Mouse (Mus musculus): Measurements from ENCODE around the gene Nat14. TPM values are rescaled to one million over a fixed set of nuclear protein-coding genes. Genes with fewer than 3 reads are reported as not detected.
A peak's percentile ranks its signal among the peaks of the same experiment; 100 is the strongest.

Nat14 gene
- polyA plus RNA-seq, 1 experiment from 2014 or later: 13.7 TPM

DNA sequence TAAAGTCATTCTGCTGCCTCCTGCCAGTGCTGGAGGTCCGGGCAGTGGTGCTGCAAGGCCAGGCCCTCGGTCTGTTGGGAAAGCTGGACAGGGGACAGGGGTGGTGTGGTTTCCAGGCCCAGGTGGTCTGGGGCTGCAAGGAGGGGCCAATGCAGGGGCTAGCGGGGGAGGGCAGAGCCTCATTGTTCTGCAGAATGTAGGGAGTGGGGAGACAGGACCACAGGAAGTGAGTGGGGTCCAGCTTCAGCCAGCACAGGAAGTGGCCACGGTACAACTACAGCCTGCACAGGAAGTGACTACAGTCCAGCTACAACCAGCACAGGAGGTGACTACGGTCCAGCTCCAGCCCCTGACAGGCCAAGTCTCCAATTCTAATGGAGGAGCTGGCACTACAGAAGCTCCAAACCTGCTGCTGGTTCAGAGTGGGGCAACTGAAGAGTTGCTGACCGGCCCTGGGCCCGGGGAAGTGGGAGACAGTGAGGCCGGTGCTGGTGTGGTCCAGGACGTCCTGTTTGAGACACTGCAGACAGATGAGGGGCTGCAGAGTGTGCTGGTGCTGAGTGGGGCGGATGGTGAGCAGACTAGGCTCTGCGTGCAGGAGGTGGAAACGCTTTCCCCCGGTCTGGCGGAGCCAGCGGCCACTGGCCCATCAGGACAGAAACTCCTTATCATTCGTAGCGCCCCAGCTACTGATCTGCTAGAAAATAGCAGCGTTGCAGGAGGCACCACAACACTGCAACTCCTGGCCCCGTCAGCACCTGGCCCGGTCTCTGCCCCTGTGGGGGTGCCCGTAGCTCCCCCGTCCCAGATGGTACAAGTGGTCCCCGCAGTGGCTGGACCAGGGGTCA is 628 bp upstream of the Nat14 start:
- 70% methylated on average over 23 of the region's 23 CpGs for WGBS
- Histone ChIP-seq H3K9ac (peak overlapping the region; percentile 17), H3K4me1 (peaks cover 67% of the 10 kb centered on the region), H3K36me3 (peaks cover 39% of the 10 kb centered on the region), H3K4me3 (0 out of 2 replicates have a peak overlapping the region, but pooled peaks have one; percentile 1), H3K27me3 (replicated peaks) (no peaks in the 10 kb centered on the region), H3K27ac (peak overlapping the region; percentile 95; the same call in 1 of the 2 replicates), H3K9me3 (no peaks in the 10 kb centered on the region), H3K4me2 (replicated peaks) (peak overlapping the region; percentile 83)
- ATAC-seq (ENCODE audit: low FRiP score, low read depth): no peak

DNA sequence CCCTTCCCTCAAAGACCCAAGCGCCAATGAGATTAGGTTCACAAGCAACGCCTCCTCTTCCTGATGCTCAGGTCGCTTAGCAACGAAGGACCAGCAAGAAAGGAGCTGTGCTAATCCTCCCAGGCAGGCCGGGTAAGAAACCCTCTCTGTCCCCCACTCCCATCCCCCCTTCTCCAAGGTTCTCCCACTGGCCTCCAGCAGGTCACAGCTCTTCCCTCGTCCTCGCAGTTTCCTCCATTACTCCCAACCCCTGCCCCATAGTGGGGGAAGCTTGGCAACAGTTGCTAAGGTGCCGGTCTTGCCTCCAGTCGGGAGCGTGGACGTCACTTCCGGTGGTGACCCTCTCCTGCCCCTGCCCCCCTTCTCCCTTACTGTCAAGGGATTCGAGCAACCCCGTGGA is 680 bp downstream of the Nat14 start:
- under 1% methylated on average over 14 of the region's 14 CpGs for WGBS
- ATAC-seq (ENCODE audit: low FRiP score, low read depth): peak; percentile 80
- Histone ChIP-seq H3K27ac (peak overlapping the region; percentile 95), H3K36me3 (peaks cover 38% of the 10 kb centered on the region), H3K4me1 (peaks cover 69% of the 10 kb centered on the region), H3K9me3 (no peaks in the 10 kb centered on the region), H3K4me2 (replicated peaks) (peak overlapping the region; percentile 83), H3K4me3 (peak overlapping the region; percentile 38), H3K27me3 (replicated peaks) (no peaks in the 10 kb centered on the region), H3K9ac (peak overlapping the region; percentile 56)

DNA sequence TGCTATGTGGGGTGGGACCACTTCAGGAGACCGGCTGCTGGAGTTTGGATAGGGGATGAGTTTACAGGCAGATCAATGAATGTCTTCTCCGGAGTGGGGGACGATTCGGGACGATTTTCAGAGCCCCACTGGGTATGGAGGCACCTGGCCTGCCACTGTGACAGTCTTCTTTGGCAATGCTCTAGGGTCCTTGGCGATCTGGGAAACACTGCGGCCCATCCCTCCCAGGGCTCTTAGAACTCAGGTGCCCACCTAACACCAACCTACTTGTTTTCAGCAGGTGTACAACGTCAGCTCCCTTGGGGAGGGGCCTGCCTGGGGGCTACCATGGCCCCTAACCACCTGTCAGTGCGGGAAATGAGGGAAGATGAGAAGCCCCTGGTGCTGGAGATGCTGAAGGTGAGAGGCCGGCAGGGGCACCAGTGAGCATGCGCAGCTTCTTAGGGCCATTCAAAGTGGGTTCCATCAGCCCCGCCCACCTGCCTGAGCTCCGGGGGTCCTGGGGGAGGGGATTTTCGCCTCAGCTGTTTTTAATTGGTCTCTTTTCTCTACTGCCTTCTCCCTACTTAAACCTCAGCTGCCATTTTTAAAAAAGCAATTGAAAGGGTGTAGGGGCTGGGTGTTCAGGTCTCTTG is 1.2 kb downstream of the Nat14 start:
- under 1% methylated on average over 14 of the region's 14 CpGs for WGBS

DNA sequence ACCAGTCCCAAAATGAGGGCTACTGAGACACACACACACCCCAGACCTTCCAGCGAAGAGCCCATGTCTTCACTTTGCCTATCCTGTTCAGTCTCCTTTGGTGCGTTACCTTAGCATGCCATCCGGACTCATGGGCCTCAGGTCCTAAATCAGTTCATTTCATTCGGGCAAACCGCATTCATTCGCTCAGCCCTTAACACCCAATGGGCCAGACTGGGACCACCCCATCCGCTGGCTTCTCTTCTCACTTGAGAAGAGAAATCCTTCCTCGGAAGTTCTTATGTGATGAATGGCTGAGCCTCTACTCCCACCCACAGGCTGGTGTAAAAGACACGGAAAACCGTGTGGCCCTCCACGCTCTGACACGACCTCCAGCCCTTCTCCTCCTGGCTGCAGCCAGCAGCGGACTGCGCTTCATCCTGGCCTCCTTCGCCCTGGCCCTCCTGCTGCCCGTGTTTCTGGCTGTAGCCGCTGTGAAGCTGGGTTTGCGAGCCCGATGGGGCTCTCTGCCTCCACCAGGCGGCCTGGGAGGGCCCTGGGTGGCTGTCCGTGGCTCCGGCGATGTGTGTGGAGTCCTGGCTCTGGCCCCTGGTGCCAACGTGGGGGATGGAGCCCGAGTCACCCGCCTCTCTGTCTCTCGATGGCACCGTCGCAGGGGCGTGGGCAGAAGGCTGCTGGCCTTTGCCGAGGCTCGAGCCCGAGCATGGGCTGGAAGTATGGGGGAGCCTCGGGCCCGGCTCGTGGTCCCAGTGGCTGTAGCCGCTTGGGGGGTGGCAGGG is 1.9 kb downstream of the Nat14 start:
- no peak for ATAC-seq (ENCODE audit: low FRiP score, low read depth)
- H3K9me3 ChIP-seq: no peaks in the 10 kb centered on the region
- WGBS: 3% methylated on average over 37 of the region's 37 CpGs
- peak overlapping the region; percentile 82 for H3K27ac ChIP-seq
- H3K4me1 ChIP-seq: peaks cover 72% of the 10 kb centered on the region
- H3K9ac ChIP-seq: peak overlapping the region; percentile 65
- peak overlapping the region; percentile 38 for H3K4me3 ChIP-seq
- H3K27me3 ChIP-seq (replicated peaks): no peaks in the 10 kb centered on the region
- peak overlapping the region; percentile 83 for H3K4me2 ChIP-seq (replicated peaks)
- peaks cover 26% of the 10 kb centered on the region for H3K36me3 ChIP-seq

More for the DNA sequence above, 1.2 kb downstream of the Nat14 start:
- Histone ChIP-seq H3K4me1 (peaks cover 69% of the 10 kb centered on the region), H3K9me3 (no peaks in the 10 kb centered on the region), H3K4me2 (replicated peaks) (peak overlapping the region; percentile 83), H3K27ac (peak overlapping the region; percentile 95), H3K27me3 (replicated peaks) (no peaks in the 10 kb centered on the region), H3K9ac (peak overlapping the region; percentile 56), H3K4me3 (peak overlapping the region; percentile 38), H3K36me3 (peaks cover 32% of the 10 kb centered on the region)
- ATAC-seq (ENCODE audit: low FRiP score, low read depth): peak; percentile 65

DNA sequence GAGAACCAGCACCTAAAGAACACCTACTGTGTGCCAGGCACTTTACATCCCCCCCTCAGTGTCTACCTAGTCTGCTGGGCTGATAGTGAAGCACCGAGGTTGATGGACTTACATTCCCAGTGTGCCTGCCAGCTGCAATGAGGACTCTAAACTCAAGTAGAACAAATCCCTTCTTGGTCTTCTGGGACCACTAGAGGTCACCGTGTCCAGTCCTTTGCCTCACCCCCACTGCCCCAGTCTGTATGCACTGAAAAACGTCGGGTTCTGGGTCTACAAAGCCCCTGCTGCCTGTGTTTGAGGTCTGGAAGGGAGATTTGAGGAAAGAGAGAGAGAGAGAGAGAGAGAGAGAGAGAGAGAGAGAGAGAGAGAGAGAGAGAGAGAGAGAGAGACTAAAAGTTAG is 2.7 kb downstream of the Nat14 start:
- H3K27ac ChIP-seq: peak overlapping the region; percentile 82; the same call in 1 of the 2 replicates
- 3% methylated on average over 4 of the region's 4 CpGs for WGBS
- H3K4me3 ChIP-seq: no peak overlapping the region
- no peak for ATAC-seq (ENCODE audit: low FRiP score, low read depth)
- H3K9ac ChIP-seq: peak overlapping the region; percentile 65
- peaks cover 19% of the 10 kb centered on the region for H3K36me3 ChIP-seq
- peaks cover 72% of the 10 kb centered on the region for H3K4me1 ChIP-seq
- H3K9me3 ChIP-seq: no peaks in the 10 kb centered on the region
- peak overlapping the region; percentile 83 for H3K4me2 ChIP-seq (replicated peaks)
- no peaks in the 10 kb centered on the region for H3K27me3 ChIP-seq (replicated peaks)

DNA sequence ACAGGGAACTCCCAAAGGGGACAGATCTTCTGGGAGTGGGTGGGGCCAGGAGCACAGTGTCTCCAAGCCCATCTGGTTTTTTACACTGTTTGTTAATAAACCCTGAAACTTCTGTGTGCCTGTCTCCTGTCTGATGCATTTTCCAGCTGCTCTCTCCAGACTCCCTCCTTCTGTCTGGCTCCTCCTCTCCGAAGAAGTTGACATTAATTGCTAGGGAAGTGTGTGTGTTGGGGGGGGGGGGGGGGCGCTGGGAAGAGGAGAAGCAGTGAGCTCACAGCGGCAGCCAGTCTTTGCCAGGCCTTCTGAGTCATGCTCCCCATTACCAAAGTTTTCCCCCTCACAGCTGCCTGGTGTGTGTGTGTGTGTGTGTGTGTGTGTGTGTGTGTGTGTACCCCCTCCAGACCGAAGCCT is 3.1 kb downstream of the Nat14 start:
- Histone ChIP-seq H3K9me3 (no peaks in the 10 kb centered on the region), H3K27ac (no peak overlapping the region), H3K27me3 (replicated peaks) (no peaks in the 10 kb centered on the region), H3K4me2 (replicated peaks) (peak overlapping the region; percentile 83), H3K4me1 (peaks cover 72% of the 10 kb centered on the region), H3K36me3 (peaks cover 15% of the 10 kb centered on the region), H3K4me3 (no peak overlapping the region), H3K9ac (no peak overlapping the region; the same call in 1 of the 2 replicates)
- WGBS: 10% methylated on average over 3 of the region's 4 CpGs
- ATAC-seq (ENCODE audit: low FRiP score, low read depth): no peak

DNA sequence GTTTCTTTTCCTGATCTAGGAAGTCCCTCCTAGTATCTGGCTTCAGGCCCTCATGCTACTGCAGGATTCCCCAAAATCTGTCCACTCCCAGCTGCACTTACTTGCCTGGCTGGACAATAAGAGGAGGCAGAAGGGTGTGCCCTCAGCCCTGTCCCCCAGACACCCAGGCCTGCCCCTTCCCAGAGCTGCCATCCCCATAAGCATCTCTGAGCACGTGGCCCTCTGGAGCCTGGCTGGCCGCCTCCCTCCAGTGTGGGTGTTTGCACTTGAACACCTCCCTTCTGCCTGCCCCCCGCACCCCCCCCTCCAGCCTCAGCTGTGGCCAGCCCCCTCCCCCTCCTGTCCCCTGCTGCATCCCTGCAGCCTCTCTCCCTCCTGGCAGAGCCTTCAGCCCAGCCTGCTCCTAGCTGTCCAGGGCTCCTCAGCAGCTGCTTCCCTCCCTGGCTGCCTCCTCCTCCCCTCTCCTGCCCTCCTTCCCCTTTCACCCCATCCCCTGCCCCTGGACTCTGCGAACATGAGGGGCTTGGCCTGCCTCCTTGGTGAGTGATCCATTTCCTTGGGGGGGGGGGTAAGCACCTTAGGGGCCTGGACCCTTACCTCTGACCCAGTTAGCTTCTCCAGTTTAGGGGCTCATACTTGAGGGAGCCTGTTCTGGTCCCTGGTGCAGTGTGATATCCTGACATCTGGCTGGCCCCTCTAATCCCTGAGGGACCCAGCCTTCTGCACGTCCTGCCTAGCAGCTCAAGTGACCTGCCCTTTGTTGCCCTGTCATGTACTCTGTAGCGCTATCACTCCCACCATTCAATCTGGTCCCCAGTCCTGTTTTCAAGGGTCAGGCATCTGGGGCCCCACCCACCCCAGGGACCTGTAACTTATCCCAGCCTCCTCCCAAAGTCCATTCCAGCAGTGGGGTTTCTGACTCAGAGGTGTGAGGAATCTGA is 3.9 kb downstream of the Nat14 start, which contains the start of gene Ssc5d:
Gene Ssc5d, plus strand, starts transcription at position 345 of the 941 bp plus-strand sequence.
- Histone ChIP-seq H3K36me3 (peaks cover 6% of the 10 kb centered on the region), H3K4me3 (no peak within 1 kb of the TSS), H3K9ac (peak within 1 kb of the TSS; percentile 33), H3K4me2 (replicated peaks) (peak within 1 kb of the TSS; percentile 83), H3K9me3 (no peaks in the 10 kb centered on the region), H3K4me1 (peaks cover 70% of the 10 kb centered on the region), H3K27me3 (replicated peaks) (no peaks in the 10 kb centered on the region), H3K27ac (peak within 1 kb of the TSS; percentile 82)
- peak; percentile 14 for ATAC-seq (ENCODE audit: low FRiP score, low read depth)
- 9% methylated on average over 6 of the region's 6 CpGs for WGBS

DNA sequence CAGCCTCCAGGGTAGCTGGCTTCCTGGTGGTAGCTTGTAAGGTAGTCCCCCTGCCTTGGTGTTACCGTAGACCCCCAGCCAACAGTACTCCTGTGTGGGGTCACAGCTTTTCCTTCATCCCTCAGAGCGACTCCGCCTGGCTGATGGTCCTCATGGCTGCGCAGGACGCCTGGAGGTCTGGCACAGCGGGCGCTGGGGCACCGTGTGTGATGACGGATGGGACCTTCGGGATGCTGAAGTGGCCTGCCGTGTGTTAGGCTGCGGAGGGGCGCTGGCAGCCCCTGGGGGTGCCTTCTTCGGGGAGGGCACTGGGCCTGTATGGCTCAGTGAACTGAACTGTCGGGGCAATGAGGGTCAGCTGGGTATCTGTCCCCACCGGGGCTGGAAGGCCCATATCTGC is 5.0 kb downstream of the Nat14 start:
- Histone ChIP-seq H3K36me3 (no peaks in the 10 kb centered on the region), H3K4me2 (replicated peaks) (peak overlapping the region; percentile 3; the same call in 1 of the 2 replicates), H3K27me3 (replicated peaks) (no peaks in the 10 kb centered on the region), H3K4me1 (peaks cover 59% of the 10 kb centered on the region), H3K27ac (no peak overlapping the region), H3K4me3 (no peak overlapping the region), H3K9me3 (no peaks in the 10 kb centered on the region), H3K9ac (0 out of 2 replicates have a peak overlapping the region, but pooled peaks have one; percentile 33)
- ATAC-seq (ENCODE audit: low FRiP score, low read depth): no peak
- WGBS: 64% methylated on average over 16 of the region's 16 CpGs

DNA sequence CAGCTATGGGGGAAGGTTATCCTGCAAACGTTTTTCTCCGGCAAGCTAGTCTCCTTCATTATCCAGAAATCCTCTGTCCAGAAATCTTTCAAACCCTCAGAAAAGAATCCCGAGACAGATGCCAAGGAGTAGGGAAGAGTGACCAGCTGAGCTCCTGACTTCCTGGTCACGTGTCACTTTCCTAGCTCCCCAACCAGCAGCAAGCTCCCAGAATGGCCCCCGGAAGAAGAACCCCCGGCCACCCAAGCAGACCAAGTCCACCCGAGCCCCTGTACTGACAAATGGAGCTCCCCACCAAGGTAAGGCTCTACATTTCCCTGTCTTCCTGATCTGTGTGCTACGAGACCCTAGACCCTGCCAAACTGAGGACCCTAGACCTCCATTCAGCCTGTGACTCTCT is 5.9 kb downstream of the Nat14 start:
- no peaks in the 10 kb centered on the region for H3K9me3 ChIP-seq
- H3K36me3 ChIP-seq: no peaks in the 10 kb centered on the region
- no peak overlapping the region for H3K4me2 ChIP-seq (replicated peaks)
- H3K4me3 ChIP-seq: no peak overlapping the region
- no peak overlapping the region for H3K27ac ChIP-seq
- H3K27me3 ChIP-seq (replicated peaks): no peaks in the 10 kb centered on the region
- no peak overlapping the region for H3K9ac ChIP-seq
- ATAC-seq (ENCODE audit: low FRiP score, low read depth): no peak
- H3K4me1 ChIP-seq: peaks cover 50% of the 10 kb centered on the region
- WGBS: 68% methylated on average over 8 of the region's 8 CpGs

DNA sequence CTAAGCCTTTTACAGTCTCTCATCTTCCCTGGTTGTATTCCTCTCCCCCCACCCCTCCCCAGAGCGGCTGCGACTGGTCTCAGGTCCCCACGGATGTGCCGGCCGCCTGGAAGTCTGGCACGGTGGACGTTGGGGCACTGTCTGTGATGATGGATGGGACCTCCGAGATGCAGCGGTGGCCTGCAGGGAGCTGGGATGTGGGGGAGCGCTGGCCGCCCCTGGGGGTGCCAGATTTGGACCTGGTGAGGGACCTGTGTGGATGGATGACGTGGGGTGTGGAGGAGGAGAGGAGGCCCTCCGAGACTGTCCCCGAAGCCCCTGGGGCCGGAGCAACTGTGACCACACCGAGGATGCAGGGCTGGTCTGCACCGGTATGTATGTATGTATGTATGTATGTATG is 6.5 kb downstream of the Nat14 start:
- H3K4me3 ChIP-seq: no peak overlapping the region
- 73% methylated on average over 17 of the region's 17 CpGs for WGBS
- H3K36me3 ChIP-seq: no peaks in the 10 kb centered on the region
- H3K27ac ChIP-seq: no peak overlapping the region
- ATAC-seq (ENCODE audit: low FRiP score, low read depth): no peak
- peak overlapping the region; percentile 36; the same call in 1 of the 2 replicates for H3K9ac ChIP-seq
- no peaks in the 10 kb centered on the region for H3K9me3 ChIP-seq
- no peak overlapping the region for H3K4me2 ChIP-seq (replicated peaks)
- H3K27me3 ChIP-seq (replicated peaks): no peaks in the 10 kb centered on the region
- peaks cover 44% of the 10 kb centered on the region for H3K4me1 ChIP-seq

DNA sequence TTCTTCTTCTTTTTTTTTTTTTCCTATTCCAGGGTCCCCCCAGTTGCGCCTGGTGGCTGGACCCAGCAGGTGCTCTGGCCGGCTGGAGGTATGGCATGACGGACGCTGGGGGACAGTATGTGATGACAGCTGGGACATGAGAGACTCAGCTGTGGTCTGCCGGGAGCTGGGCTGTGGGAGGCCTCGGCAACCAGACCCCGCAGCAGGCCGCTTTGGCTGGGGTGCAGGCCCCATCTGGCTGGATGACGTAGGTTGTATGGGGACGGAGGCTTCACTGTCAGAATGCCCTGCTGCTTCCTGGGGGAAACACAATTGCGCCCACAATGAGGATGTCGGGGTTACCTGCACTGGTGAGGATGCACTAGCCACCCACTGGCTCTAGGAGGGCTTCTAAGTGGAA is 11.3 kb downstream of the Nat14 start:
- H3K27me3 ChIP-seq (replicated peaks): no peaks in the 10 kb centered on the region; the same call in 1 of the 2 replicates
- WGBS: 72% methylated on average over 12 of the region's 12 CpGs
- no peak overlapping the region for H3K27ac ChIP-seq
- no peak for ATAC-seq (ENCODE audit: low FRiP score, low read depth)
- H3K9me3 ChIP-seq: no peaks in the 10 kb centered on the region
- H3K9ac ChIP-seq: no peak overlapping the region
- no peak overlapping the region for H3K4me2 ChIP-seq (replicated peaks)
- no peaks in the 10 kb centered on the region for H3K36me3 ChIP-seq
- H3K4me3 ChIP-seq: no peak overlapping the region
- peaks cover 3% of the 10 kb centered on the region; the same call in 1 of the 2 replicates for H3K4me1 ChIP-seq

Measured in neural tube, embryonic 12.5 days (tissue).